Mouse (Mus musculus) liver, adult 2 months (tissue): ENCODE results near the gene Pigk. TPM values are rescaled to one million over a fixed set of nuclear protein-coding genes. Genes with fewer than 3 reads are reported as not detected.

Experiments used
- DNase-seq: peaks from one replicate; pipeline ENCODE4 v3.0.0-alpha.2; 2011; ENCODE audit warnings: low read depth, low spot score; ENCODE audit errors: extremely low read depth
- H3K27ac ChIP-seq: fragments of 200-500 bp; replicated peaks from 2 replicates; pipeline ENCODE4 v1.5.1; 2012; ENCODE audit warnings: low read depth, mild to moderate bottlenecking, control low read depth, inconsistent platforms, low read length; ENCODE audit not compliant: insufficient read depth
- H3K27me3 ChIP-seq: fragments of 200-500 bp; 2 replicates; pipeline ENCODE4 v1.6.1; 2012; ENCODE audit warnings: mild to moderate bottlenecking, moderate library complexity, low read length, inconsistent platforms; ENCODE audit not compliant: control insufficient read depth, insufficient read depth
- H3K36me3 ChIP-seq: fragments of 200-500 bp; 2 replicates; pipeline ENCODE4 v1.6.1; 2012; ENCODE audit warnings: low read length, inconsistent platforms; ENCODE audit not compliant: control insufficient read depth, insufficient read depth
- H3K4me1 ChIP-seq: fragments of 200-500 bp; 2 replicates; pipeline ENCODE4 v1.6.1; 2011; ENCODE audit warnings: low read length; ENCODE audit not compliant: control insufficient read depth, insufficient read depth
- H3K4me3 ChIP-seq: fragments of 200-500 bp; 2 replicates; pipeline ENCODE4 v1.5.1; 2011; ENCODE audit warnings: low read depth, mild to moderate bottlenecking, control low read depth, low read length, moderate library complexity; ENCODE audit not compliant: insufficient read depth
- H3K79me2 ChIP-seq: fragments of 200-500 bp; 2 replicates; pipeline ENCODE4 v1.6.1; 2012; ENCODE audit warnings: inconsistent platforms, mild to moderate bottlenecking, low read length, moderate library complexity; ENCODE audit not compliant: control insufficient read depth, insufficient read depth
- H3K9ac ChIP-seq: fragments of 200-500 bp; 2 replicates; pipeline ENCODE4 v1.6.1; 2012; ENCODE audit warnings: low read depth, mild to moderate bottlenecking, control low read depth, inconsistent platforms, low read length
- CTCF ChIP-seq: fragments of 200-500 bp; IDR thresholded peaks from 2 replicates; pipeline ENCODE4 v1.5.1; 2011; ENCODE audit warnings: low read depth, low read length, control low read depth
- POLR2A ChIP-seq: fragments of 200-500 bp; IDR thresholded peaks from 2 replicates; pipeline ENCODE4 v1.6.1; 2011; ENCODE audit warnings: low read length, control low read depth; ENCODE audit not compliant: insufficient read depth; ENCODE audit errors: extremely low read depth
- WGBS: fragments of 180-500 bp; shearing (Covaris S2); methylation state at CpG from one replicate; pipeline ENCODE4 v1.1.7; 2018; 5-methylcytosine and 5-hydroxymethylcytosine counted together
- polyA plus RNA-seq: library from polyadenylated mRNA; depleted of rRNA; stranded (reverse); fragments of >200 nt; gene quantifications from 2 replicates; pipeline ENCODE4 v1.2.3, GENCODE M21; 2012
- total RNA-seq: library from RNA; depleted of rRNA; stranded (reverse); fragments of >200 nt; gene quantifications from 2 replicates; pipeline ENCODE4 v1.2.3, GENCODE M21; 2014

Gene Pigk
- total and polyA plus RNA-seq, 2 experiments, result 14.1 to 27.1 TPM

- Histone ChIP-seq H3K4me1 (peaks cover 5% of the 10 kb centered on the region), H3K36me3 (peaks cover 3% of the 10 kb centered on the region; the same call in 1 of the 2 replicates), H3K9ac (peak overlapping the region; percentile 32), H3K79me2 (no peaks in the 10 kb centered on the region), H3K27ac (0 out of 2 replicates have a peak overlapping the region, but pooled peaks have one; percentile 1), H3K4me3 (peak overlapping the region; percentile 73), H3K27me3 (no peaks in the 10 kb centered on the region)
- WGBS, result 52% methylated on average over 26 of the region's 26 CpGs
- TF ChIP-seq CTCF (peak; percentile 56), POLR2A (no peak)
- DNase-seq, result peak; percentile 16
These were observed 49.4 kb downstream of the Pigk start for GRCm38 (mm10) chr3:152763139-152763882.

GRCm38 (mm10) chr3:152764516-152765312 is 50.8 kb downstream of the Pigk start:
- DNase-seq, result no peak
- Histone ChIP-seq H3K9ac (no peak overlapping the region), H3K36me3 (peaks cover 6% of the 10 kb centered on the region; the same call in 1 of the 2 replicates), H3K4me1 (peaks cover 5% of the 10 kb centered on the region), H3K27me3 (no peaks in the 10 kb centered on the region), H3K27ac (no peak overlapping the region), H3K79me2 (no peaks in the 10 kb centered on the region), H3K4me3 (no peak overlapping the region)
- WGBS, result 81% methylated on average over 8 of the region's 8 CpGs
- no peak for TF ChIP-seq CTCF
- no peak for TF ChIP-seq POLR2A

- WGBS, result 82% methylated on average over 11 of the region's 11 CpGs
- DNase-seq, result no peak
- TF ChIP-seq POLR2A (no peak), CTCF (no peak)
- Histone ChIP-seq H3K27me3 (no peaks in the 10 kb centered on the region), H3K9ac (no peak overlapping the region), H3K36me3 (peaks cover 6% of the 10 kb centered on the region; the same call in 1 of the 2 replicates), H3K4me3 (no peak overlapping the region), H3K79me2 (no peaks in the 10 kb centered on the region), H3K4me1 (peaks cover 1% of the 10 kb centered on the region; the same call in 1 of the 2 replicates), H3K27ac (no peak overlapping the region)
These were observed 53.6 kb downstream of the Pigk start for GRCm38 (mm10) chr3:152767485-152767884.

GRCm38 (mm10) chr3:152770056-152770455 is 56.2 kb downstream of the Pigk start:
- 94% methylated on average over 6 of the region's 6 CpGs for WGBS
- no peak overlapping the region for H3K27ac ChIP-seq
- TF ChIP-seq POLR2A, result no peak
- TF ChIP-seq CTCF, result no peak
- no peak overlapping the region for H3K4me3 ChIP-seq
- no peaks in the 10 kb centered on the region for H3K27me3 ChIP-seq
- DNase-seq, result no peak
- H3K4me1 ChIP-seq, result no peaks in the 10 kb centered on the region
- H3K9ac ChIP-seq, result no peak overlapping the region
- H3K79me2 ChIP-seq, result no peaks in the 10 kb centered on the region
- H3K36me3 ChIP-seq, result peaks cover 6% of the 10 kb centered on the region; the same call in 1 of the 2 replicates

DNA sequence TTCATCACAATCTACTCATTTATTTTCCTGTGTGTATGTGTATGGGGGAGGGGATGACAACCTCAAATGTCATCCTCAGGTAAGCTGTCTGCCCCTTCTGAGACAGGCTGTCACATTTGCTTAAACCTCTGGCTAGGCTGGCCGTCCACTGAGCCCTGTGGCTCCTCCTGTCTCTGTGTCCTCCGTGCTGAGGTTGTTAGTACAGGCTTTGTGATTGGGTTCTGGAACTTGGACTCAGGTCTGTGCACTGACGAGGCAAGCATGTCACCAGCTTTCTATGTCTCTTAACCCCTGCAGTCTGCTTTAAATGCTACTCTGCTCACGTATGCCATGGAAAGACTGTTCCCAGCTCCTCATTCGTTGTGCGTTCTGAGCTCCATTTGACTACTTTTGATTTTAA is 62.5 kb downstream of the Pigk start:
- Histone ChIP-seq H3K4me3 (no peak overlapping the region), H3K79me2 (no peaks in the 10 kb centered on the region), H3K9ac (no peak overlapping the region), H3K27me3 (no peaks in the 10 kb centered on the region), H3K27ac (no peak overlapping the region), H3K36me3 (no peaks in the 10 kb centered on the region; the same call in 1 of the 2 replicates), H3K4me1 (no peaks in the 10 kb centered on the region)
- 72% methylated on average over 6 of the region's 6 CpGs for WGBS
- TF ChIP-seq POLR2A, result no peak
- TF ChIP-seq CTCF, result no peak
- DNase-seq, result no peak
